Mouse (Mus musculus): Measurements from ENCODE around the gene Tas2r135.

The Tas2r135 gene

DNA sequence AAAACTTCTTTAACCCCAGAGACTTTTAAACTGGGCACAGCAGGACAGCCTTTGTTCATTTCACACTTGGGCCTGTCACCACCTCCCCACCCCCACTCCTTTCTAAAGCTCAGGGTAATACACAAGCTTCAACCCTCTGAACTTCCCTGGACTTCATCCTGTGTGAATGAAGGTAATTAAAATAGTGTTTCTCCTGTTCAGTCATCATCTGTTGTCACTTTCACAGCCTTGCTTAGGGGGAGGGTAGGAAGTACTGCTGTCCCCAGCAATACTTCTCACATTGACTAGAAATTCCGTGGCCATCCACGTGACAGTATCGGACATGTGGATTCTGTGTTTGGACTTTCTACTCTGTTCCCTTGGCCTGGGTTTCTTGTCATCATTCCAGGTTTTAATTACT is 35.4 kb upstream of the Tas2r135 start:
- H3K36me3 ChIP-seq (ENCODE audit: control insufficient read depth, insufficient read depth, low read length, poor library complexity, severe bottlenecking) = no peaks in the 10 kb centered on the region
- H3K27me3 ChIP-seq (ENCODE audit: control insufficient read depth, insufficient read depth, low read length, poor library complexity, severe bottlenecking) = no peaks in the 10 kb centered on the region
- no peak for DNase-seq (ENCODE audit: low read depth, low spot score)

GRCm38 (mm10) chr6:42370630-42371363 is 34.4 kb upstream of the Tas2r135 start:
- Histone ChIP-seq H3K36me3 (ENCODE audit: control insufficient read depth, insufficient read depth, low read length, poor library complexity, severe bottlenecking) (no peaks in the 10 kb centered on the region), H3K27me3 (ENCODE audit: control insufficient read depth, insufficient read depth, low read length, poor library complexity, severe bottlenecking) (no peaks in the 10 kb centered on the region)
- no peak for DNase-seq (ENCODE audit: low read depth, low spot score)

GRCm38 (mm10) chr6:42372001-42372400 is 33.2 kb upstream of the Tas2r135 start:
- Histone ChIP-seq H3K27me3 (ENCODE audit: control insufficient read depth, insufficient read depth, low read length, poor library complexity, severe bottlenecking) (no peaks in the 10 kb centered on the region), H3K36me3 (ENCODE audit: control insufficient read depth, insufficient read depth, low read length, poor library complexity, severe bottlenecking) (no peaks in the 10 kb centered on the region)
- DNase-seq (ENCODE audit: low read depth, low spot score) = no peak

DNA sequence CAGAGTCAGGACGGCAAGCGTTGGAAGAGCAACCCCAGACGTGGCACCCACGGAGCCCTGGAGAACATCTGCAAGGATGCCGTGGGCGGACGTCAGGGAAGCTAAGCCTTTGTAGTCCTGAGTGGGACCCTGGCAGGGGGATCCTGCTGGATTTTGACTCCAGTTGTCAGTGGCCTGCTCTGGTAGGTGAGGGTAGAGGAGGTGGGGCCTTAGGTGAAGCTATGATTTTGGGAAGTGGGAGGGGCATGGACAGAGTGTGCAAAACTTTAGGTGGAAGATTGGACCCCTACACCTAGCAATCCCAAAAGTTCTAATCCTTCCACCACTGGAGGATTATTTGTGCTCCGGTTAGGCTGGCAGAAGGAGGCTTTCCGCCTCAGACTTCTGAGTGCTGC is 32.8 kb upstream of the Tas2r135 start:
- no peaks in the 10 kb centered on the region for H3K27me3 ChIP-seq (ENCODE audit: control insufficient read depth, insufficient read depth, low read length, poor library complexity, severe bottlenecking)
- DNase-seq (ENCODE audit: low read depth, low spot score) = no peak
- H3K36me3 ChIP-seq (ENCODE audit: control insufficient read depth, insufficient read depth, low read length, poor library complexity, severe bottlenecking) = no peaks in the 10 kb centered on the region

GRCm38 (mm10) chr6:42372816-42373547 is 32.3 kb upstream of the Tas2r135 start, which contains the start of gene Epha1:
TSS of gene Epha1 (minus strand) at chr6:42373268.
- H3K27me3 ChIP-seq (ENCODE audit: control insufficient read depth, insufficient read depth, low read length, poor library complexity, severe bottlenecking) = no peaks in the 10 kb centered on the region
- peak; percentile 73 for DNase-seq (ENCODE audit: low read depth, low spot score)
- no peaks in the 10 kb centered on the region for H3K36me3 ChIP-seq (ENCODE audit: control insufficient read depth, insufficient read depth, low read length, poor library complexity, severe bottlenecking)

DNA sequence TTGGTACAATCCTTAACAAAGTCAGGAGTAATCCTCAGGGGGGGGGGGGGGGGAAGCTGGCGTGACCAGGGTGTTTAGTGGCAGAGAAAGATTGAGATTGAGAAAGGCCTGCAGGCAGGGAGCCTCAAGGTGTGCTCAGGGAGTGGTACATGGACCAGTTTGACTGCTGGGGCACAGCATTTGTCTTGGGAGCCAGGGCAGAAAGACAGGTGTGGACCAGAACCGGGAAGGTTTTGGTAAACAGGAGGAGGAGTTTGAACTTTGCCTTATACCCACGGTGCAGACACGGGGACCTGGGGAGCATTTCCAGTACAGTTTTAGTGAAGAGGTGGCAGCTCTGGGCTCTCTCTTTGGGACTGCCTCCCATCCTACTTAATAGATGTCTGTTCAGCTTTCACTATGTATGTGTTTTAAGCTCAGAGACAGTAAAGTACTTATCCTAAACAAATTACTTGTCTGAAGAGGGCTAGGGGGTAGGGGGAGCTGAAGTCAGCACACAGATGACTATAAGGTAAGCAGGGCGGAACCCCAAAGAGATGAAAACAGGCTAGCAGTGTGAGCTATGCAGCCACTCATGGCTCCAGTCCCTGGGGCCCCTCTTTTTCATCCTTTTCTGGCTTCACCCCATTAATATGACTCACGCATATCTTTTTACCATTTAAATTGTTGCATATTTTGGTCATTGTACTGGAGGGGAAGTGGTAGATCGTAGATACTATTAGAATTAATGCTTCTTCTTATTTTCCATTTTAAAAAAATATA is 31.4 kb upstream of the Tas2r135 start:
- no peaks in the 10 kb centered on the region for H3K36me3 ChIP-seq (ENCODE audit: control insufficient read depth, insufficient read depth, low read length, poor library complexity, severe bottlenecking)
- DNase-seq (ENCODE audit: low read depth, low spot score) = no peak
- no peaks in the 10 kb centered on the region for H3K27me3 ChIP-seq (ENCODE audit: control insufficient read depth, insufficient read depth, low read length, poor library complexity, severe bottlenecking)

GRCm38 (mm10) chr6:42374701-42375100 is 30.5 kb upstream of the Tas2r135 start:
- Histone ChIP-seq H3K36me3 (ENCODE audit: control insufficient read depth, insufficient read depth, low read length, poor library complexity, severe bottlenecking) (no peaks in the 10 kb centered on the region), H3K27me3 (ENCODE audit: control insufficient read depth, insufficient read depth, low read length, poor library complexity, severe bottlenecking) (no peaks in the 10 kb centered on the region)
- no peak for DNase-seq (ENCODE audit: low read depth, low spot score)

DNA sequence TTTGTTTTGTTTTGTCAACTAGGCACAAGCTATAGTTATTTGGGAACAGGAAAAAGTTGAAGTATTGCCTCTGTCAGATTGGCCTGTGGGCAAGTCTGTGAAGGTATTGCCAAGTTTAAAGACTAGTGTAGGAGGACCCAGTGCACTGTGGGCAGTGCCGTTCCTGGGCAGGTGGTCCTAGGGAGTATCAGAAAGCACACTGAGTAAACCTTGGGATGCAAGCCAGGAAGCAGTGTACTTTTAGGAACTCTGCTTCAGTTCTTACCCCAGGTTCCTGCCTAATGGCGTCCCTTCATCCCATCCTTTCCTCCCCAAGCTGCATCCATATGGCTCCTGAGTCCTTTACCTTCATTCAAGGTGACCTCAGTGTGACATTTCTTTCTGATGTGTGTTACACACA is 30.1 kb upstream of the Tas2r135 start:
- Histone ChIP-seq H3K27me3 (ENCODE audit: control insufficient read depth, insufficient read depth, low read length, poor library complexity, severe bottlenecking) (no peaks in the 10 kb centered on the region), H3K36me3 (ENCODE audit: control insufficient read depth, insufficient read depth, low read length, poor library complexity, severe bottlenecking) (no peaks in the 10 kb centered on the region)
- no peak for DNase-seq (ENCODE audit: low read depth, low spot score)

DNA sequence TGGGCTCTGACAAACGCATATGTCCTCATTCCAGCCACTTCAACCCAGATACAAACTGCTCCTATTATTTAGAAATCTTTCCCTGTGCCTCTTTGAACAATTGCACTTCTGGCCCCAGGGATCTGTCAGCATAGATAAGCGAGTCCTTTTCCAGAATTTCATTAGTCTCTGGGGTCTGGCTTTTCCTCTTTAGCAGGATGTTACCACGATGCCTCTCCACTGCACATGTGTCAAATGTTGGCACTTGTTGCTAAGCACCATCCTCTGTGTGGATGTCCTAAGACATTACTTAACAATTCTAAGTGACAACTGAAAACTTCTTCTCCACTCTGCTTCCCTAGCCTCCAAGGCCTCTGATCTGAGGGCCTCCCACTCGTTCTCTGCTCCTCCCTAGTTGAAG is 29.2 kb upstream of the Tas2r135 start:
- H3K27me3 ChIP-seq (ENCODE audit: control insufficient read depth, insufficient read depth, low read length, poor library complexity, severe bottlenecking) = no peaks in the 10 kb centered on the region
- no peaks in the 10 kb centered on the region for H3K36me3 ChIP-seq (ENCODE audit: control insufficient read depth, insufficient read depth, low read length, poor library complexity, severe bottlenecking)
- DNase-seq (ENCODE audit: low read depth, low spot score) = no peak

GRCm38 (mm10) chr6:42376504-42377019 is 28.7 kb upstream of the Tas2r135 start:
- H3K27me3 ChIP-seq (ENCODE audit: control insufficient read depth, insufficient read depth, low read length, poor library complexity, severe bottlenecking) = no peaks in the 10 kb centered on the region
- H3K36me3 ChIP-seq (ENCODE audit: control insufficient read depth, insufficient read depth, low read length, poor library complexity, severe bottlenecking) = no peaks in the 10 kb centered on the region
- no peak for DNase-seq (ENCODE audit: low read depth, low spot score)

GRCm38 (mm10) chr6:42377280-42377679 is 28.0 kb upstream of the Tas2r135 start:
- H3K36me3 ChIP-seq (ENCODE audit: control insufficient read depth, insufficient read depth, low read length, poor library complexity, severe bottlenecking) = no peaks in the 10 kb centered on the region
- no peak for DNase-seq (ENCODE audit: low read depth, low spot score)
- H3K27me3 ChIP-seq (ENCODE audit: control insufficient read depth, insufficient read depth, low read length, poor library complexity, severe bottlenecking) = no peaks in the 10 kb centered on the region

DNA sequence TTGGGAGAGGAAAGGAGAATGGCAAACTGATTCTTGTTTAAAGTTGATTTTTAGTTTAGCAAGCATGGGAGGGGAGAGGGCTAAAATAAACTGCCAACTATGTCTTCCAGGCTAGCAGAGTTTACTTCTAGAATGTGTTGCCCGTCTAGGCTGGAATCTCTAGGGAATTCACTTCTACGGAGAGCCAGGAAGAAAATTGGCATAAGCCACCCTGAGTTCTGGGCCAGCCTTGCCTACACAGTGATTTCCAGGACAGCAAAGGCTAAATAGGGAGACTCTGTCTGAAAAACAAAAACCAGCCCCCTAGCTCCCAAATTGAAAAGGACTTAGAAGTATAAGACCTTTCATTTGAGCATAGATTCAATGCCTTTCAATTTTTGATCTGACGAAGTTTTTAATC is 25.7 kb upstream of the Tas2r135 start:
- no peaks in the 10 kb centered on the region for H3K27me3 ChIP-seq (ENCODE audit: control insufficient read depth, insufficient read depth, low read length, poor library complexity, severe bottlenecking)
- no peak for DNase-seq (ENCODE audit: low read depth, low spot score)
- no peaks in the 10 kb centered on the region for H3K36me3 ChIP-seq (ENCODE audit: control insufficient read depth, insufficient read depth, low read length, poor library complexity, severe bottlenecking)

DNA sequence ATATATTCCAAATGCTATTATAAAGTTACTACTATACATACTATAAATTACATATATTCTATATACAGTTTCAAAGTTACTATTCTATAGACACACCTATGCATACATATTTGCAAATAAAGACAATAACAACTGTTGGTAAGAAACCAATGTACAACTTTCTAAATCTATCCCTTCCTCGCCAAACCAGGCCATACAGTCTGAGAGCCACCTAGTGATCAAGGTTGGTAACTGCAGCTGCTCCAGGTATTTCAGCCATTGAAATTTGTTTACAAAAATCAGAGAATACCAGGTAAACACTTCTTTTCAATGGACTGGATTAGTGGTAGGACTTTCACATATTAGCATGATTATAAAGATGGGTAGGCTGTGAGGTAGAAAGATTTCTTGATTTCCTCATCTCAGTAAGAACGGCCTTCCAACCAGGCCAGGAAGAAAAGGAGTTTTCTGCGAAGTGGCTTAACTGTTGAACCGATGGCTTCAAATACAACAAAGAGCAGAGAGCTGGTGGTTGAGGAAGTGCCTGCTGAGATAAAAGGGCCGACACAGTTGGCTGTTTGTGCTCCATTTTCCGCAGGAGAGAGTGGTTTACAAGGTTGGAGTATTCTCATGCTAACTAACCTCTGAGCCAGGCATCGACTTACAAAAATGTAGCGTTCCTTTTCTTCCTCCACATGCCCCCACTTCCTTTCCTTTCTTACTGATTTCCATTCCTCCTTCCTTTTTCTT is 24.7 kb upstream of the Tas2r135 start:
- no peaks in the 10 kb centered on the region for H3K36me3 ChIP-seq (ENCODE audit: control insufficient read depth, insufficient read depth, low read length, poor library complexity, severe bottlenecking)
- H3K27me3 ChIP-seq (ENCODE audit: control insufficient read depth, insufficient read depth, low read length, poor library complexity, severe bottlenecking) = no peaks in the 10 kb centered on the region
- DNase-seq (ENCODE audit: low read depth, low spot score) = peak; percentile 64

GRCm38 (mm10) chr6:42381221-42381620 is 24.0 kb upstream of the Tas2r135 start:
- Histone ChIP-seq H3K27me3 (ENCODE audit: control insufficient read depth, insufficient read depth, low read length, poor library complexity, severe bottlenecking) (no peaks in the 10 kb centered on the region), H3K36me3 (ENCODE audit: control insufficient read depth, insufficient read depth, low read length, poor library complexity, severe bottlenecking) (no peaks in the 10 kb centered on the region)
- DNase-seq (ENCODE audit: low read depth, low spot score) = no peak

Measured in splenic B cell, adult 2 months (primary cell).